Mouse (Mus musculus) liver, postnatal 0 days (tissue): ENCODE measurements around the gene Hdac10. TPM values are rescaled to one million over a fixed set of nuclear protein-coding genes. Genes with fewer than 3 reads are reported as not detected.

Experiments
- ATAC-seq: fragments of 200-750 bp; cut with Nextera tagmentation; 2 replicates; pipeline ENCODE4 v1.8.0; 2017; ENCODE audit warnings: mild to moderate bottlenecking, moderate library complexity
- DNase-seq: peaks from one replicate; pipeline ENCODE4 v3.0.0-alpha.2; 2016
- H3K27ac ChIP-seq: fragments of 300-500 bp; sonication (generic); 2 replicates; pipeline ENCODE4 v1.5.1; 2014; ENCODE audit warnings: antibody characterized with exemption, moderate library complexity, mild to moderate bottlenecking, low read depth
- H3K27me3 ChIP-seq: fragments of 300-500 bp; sonication (generic); 2 replicates; pipeline ENCODE4 v1.6.1; 2014; ENCODE audit warnings: low read length, control low read depth, mixed read lengths; ENCODE audit not compliant: insufficient read depth
- H3K36me3 ChIP-seq: fragments of 300-500 bp; sonication (generic); replicated peaks from 2 replicates; pipeline ENCODE4 v1.6.1; 2014; ENCODE audit warnings: mild to moderate bottlenecking, control low read depth, low read length, moderate library complexity, mixed read lengths; ENCODE audit not compliant: insufficient read depth
- H3K4me1 ChIP-seq: fragments of 300-500 bp; sonication (generic); 2 replicates; pipeline ENCODE4 v1.6.1; 2014; ENCODE audit warnings: antibody characterized with exemption, mild to moderate bottlenecking, control low read depth; ENCODE audit not compliant: insufficient read depth
- H3K4me2 ChIP-seq: fragments of 300-500 bp; sonication (generic); 2 replicates; pipeline ENCODE4 v1.6.1; 2014; ENCODE audit warnings: low read depth, mild to moderate bottlenecking, low read length, moderate library complexity, mixed read lengths
- H3K4me3 ChIP-seq: fragments of 300-500 bp; sonication (generic); 2 replicates; pipeline ENCODE4 v1.5.1; 2014; ENCODE audit warnings: low read depth, low read length
- H3K9ac ChIP-seq: fragments of 300-500 bp; sonication (generic); replicated peaks from 2 replicates; pipeline ENCODE4 v1.6.1; 2014; ENCODE audit warnings: mild to moderate bottlenecking, moderate library complexity
- H3K9me3 ChIP-seq: fragments of 300-500 bp; sonication (generic); 2 replicates; pipeline ENCODE4 v1.6.1; 2016; ENCODE audit warnings: mild to moderate bottlenecking, control low read depth, low read length, mixed read lengths
- CTCF ChIP-seq: sonication (generic); IDR thresholded peaks from 2 replicates; pipeline ENCODE4 v1.5.1; 2016; ENCODE audit warnings: antibody characterized with exemption, low read depth
- EP300 ChIP-seq: IDR thresholded peaks from 2 replicates; pipeline ENCODE4 v1.6.1; 2016; ENCODE audit warnings: antibody characterized with exemption, low read depth, mild to moderate bottlenecking
- WGBS: fragments of 180-500 bp; shearing (Covaris S2); extraction: QIAGEN DNeasy Blood & Tissue Kit; methylation state at CpG from one replicate; pipeline ENCODE4 v1.1.7; 2014; ENCODE audit not compliant: insufficient replicate concordance; 5-methylcytosine and 5-hydroxymethylcytosine counted together
- polyA plus RNA-seq: library from polyadenylated mRNA; unstranded; fragments of >200 nt; fragmentation: Nextera tagmentation; extraction: Ambion mirVana; gene quantifications from 2 replicates; pipeline ENCODE4 v1.2.1, GENCODE M21; 2015

Hdac10 gene
- polyA plus RNA-seq, 1 experiment from 2014 or later: 6.3 TPM

DNA sequence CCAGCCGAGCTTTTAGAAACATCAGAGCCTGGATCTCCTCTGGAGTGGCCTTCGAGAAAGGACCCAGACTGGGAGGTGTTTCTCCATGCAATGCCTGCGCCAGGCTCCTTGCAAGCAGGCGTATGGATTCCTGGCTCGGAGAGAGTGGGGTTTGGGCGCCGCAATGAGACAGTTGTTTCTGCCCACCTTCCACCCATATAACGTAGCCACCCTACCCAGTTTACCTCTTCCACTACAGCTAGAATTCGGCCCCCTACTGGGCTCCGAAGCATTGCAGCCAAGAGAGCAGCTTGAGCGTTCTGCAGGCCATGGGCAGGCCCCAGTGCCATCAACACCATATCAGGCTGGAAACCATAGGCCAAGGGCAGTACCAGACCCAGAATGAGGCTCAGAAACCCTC, 4.9 kb downstream of the Hdac10 start:
- DNase-seq: no peak
- H3K4me2 ChIP-seq: peak overlapping the region; percentile 95
- H3K36me3 ChIP-seq: peaks cover 2% of the 10 kb centered on the region; the same call in 1 of the 2 replicates
- H3K9me3 ChIP-seq: no peaks in the 10 kb centered on the region
- H3K4me3 ChIP-seq: peak overlapping the region; percentile 95
- H3K27ac ChIP-seq: peak overlapping the region; percentile 62
- 48% methylated on average over 11 of the region's 11 CpGs for WGBS
- no peaks in the 10 kb centered on the region for H3K27me3 ChIP-seq
- peaks cover 31% of the 10 kb centered on the region for H3K4me1 ChIP-seq
- peak overlapping the region; percentile 90 for H3K9ac ChIP-seq
- ATAC-seq: no peak
- TF ChIP-seq EP300: no peak
- peak; percentile 48 for TF ChIP-seq CTCF

DNA sequence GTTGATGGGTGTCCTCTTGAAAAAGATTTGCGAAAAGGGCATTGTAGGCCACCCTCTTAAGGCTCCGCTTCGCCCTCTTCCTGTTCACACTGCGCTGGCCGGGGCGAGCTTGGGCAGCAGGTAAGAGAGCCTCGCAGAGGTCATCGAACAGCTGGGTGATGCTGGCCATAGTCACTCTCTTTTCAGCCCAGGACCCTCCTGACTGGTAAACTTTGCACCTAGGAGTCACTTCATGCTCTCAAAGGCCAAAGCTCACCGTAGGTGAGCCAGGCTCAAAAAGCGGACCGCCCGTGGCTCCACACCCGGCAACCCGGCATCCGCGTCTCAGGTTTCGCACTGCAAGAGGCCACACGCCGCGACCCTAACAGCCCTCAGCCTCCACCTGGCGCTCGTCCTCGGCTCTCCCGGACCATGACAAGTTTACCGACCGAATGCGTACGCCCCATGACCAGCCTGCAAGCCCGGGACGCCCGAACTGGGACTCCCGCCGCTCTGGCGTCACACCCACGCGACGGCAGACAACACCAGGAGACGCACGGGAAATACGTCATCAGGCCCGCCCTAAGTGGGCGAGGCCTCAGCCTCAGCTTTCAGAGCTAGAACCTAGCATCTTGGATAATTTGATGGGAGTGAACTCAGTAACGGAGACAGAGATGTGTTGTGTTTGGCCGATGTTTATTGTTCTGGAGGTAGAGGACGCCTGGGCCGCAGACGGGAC, 5.7 kb downstream of the Hdac10 start, which contains the start of gene Tubgcp6:
Tubgcp6 (minus strand) TSS at position 464 of the 718 bp plus-strand sequence.
- H3K4me2 ChIP-seq: peak within 1 kb of the TSS; percentile 95
- peak within 1 kb of the TSS; percentile 77 for H3K27ac ChIP-seq
- H3K36me3 ChIP-seq: peaks cover 2% of the 10 kb centered on the region; the same call in 1 of the 2 replicates
- H3K9ac ChIP-seq: peak within 1 kb of the TSS; percentile 90
- peaks cover 28% of the 10 kb centered on the region for H3K4me1 ChIP-seq
- under 1% methylated on average over 47 of the region's 47 CpGs for WGBS
- H3K9me3 ChIP-seq: no peaks in the 10 kb centered on the region
- TF ChIP-seq EP300 (no peak), CTCF (no peak)
- peak; percentile 95 for ATAC-seq
- no peaks in the 10 kb centered on the region for H3K27me3 ChIP-seq
- peak within 1 kb of the TSS; percentile 95 for H3K4me3 ChIP-seq
- peak; percentile 97 for DNase-seq

DNA sequence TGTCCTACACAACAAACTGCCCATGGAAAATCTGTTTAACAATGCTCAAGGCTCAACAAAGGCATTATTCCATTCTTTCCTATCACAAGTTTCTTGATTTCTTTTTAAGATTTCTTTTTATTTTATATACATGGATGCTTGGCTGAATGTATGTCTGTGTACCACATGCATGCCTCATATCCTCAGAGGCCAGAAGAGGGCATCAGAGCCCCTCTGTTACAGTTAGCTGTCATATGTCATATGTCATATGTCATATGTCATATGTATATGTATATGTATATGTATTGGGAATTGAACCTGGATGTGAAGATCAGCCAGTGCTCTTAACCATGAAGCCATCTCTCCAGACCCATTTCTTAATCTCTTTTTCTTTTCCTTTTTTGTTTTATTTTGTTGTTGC, 10.5 kb downstream of the Hdac10 start:
- no peak for TF ChIP-seq EP300
- peak; percentile 58 for TF ChIP-seq CTCF
- peaks cover 20% of the 10 kb centered on the region for H3K36me3 ChIP-seq
- ATAC-seq: no peak

DNA sequence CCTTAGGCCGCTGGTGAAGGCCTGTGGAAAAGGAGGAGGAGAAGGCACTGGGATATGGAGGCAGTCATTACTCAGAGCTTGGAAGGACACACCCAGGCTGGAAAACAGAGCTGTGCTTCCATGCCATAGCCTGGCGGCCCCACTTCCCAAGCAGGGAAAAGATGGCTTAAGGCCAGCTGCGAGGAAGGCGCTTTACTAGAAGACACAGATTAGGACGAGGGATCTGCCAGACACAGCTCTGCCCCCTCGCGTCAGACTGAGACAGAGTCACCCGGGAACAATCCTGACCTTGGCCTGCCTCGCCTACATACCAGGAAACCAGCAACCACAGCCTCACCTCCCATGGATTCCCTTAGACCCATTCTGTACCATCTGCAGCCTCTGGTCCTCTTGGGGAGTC, 18.4 kb downstream of the Hdac10 start:
- H3K36me3 ChIP-seq: peaks cover 70% of the 10 kb centered on the region

More for the DNA sequence above, 10.5 kb downstream of the Hdac10 start:
- H3K4me3 ChIP-seq: no peak overlapping the region
- H3K4me2 ChIP-seq: no peak overlapping the region
- H3K4me1 ChIP-seq: peaks cover 17% of the 10 kb centered on the region
- no peaks in the 10 kb centered on the region for H3K27me3 ChIP-seq
- no peak for DNase-seq
- no peaks in the 10 kb centered on the region for H3K9me3 ChIP-seq
- H3K27ac ChIP-seq: no peak overlapping the region
- H3K9ac ChIP-seq: no peak overlapping the region

DNA sequence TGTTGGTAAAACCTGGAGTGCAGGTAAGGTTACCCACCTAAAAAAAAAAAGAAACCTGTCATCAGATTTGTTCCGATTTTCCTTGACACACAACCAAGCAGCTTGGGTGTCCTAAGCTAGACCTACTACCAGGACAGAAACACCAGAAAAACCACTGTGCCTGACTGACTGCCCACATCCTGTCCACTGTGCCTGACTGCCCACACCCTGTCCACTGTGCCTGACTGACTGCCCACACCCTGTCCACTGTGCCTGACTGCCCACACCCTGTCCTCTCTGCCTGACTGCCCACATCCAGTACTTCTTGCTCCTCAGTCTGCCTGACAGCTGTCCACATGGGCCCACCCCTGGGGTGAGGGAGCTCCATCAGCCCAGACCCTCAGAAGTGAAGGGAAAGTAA, 21.5 kb downstream of the Hdac10 start:
- Histone ChIP-seq H3K9me3 (no peaks in the 10 kb centered on the region), H3K4me2 (no peak overlapping the region), H3K36me3 (peaks cover 85% of the 10 kb centered on the region), H3K27me3 (no peaks in the 10 kb centered on the region), H3K4me3 (no peak overlapping the region), H3K4me1 (no peaks in the 10 kb centered on the region), H3K27ac (no peak overlapping the region), H3K9ac (no peak overlapping the region)
- no peak for TF ChIP-seq CTCF
- no peak for TF ChIP-seq EP300
- DNase-seq: no peak
- no peak for ATAC-seq
- WGBS: 91% methylated on average over 1 of the region's 1 CpGs

More for the DNA sequence above, 18.4 kb downstream of the Hdac10 start:
- TF ChIP-seq EP300 (no peak), CTCF (no peak)
- no peak overlapping the region for H3K9ac ChIP-seq
- H3K27me3 ChIP-seq: no peaks in the 10 kb centered on the region
- H3K27ac ChIP-seq: no peak overlapping the region
- no peaks in the 10 kb centered on the region for H3K9me3 ChIP-seq
- no peaks in the 10 kb centered on the region for H3K4me1 ChIP-seq
- WGBS: 86% methylated on average over 9 of the region's 9 CpGs
- no peak for DNase-seq
- H3K4me3 ChIP-seq: no peak overlapping the region
- H3K4me2 ChIP-seq: no peak overlapping the region
- no peak for ATAC-seq

DNA sequence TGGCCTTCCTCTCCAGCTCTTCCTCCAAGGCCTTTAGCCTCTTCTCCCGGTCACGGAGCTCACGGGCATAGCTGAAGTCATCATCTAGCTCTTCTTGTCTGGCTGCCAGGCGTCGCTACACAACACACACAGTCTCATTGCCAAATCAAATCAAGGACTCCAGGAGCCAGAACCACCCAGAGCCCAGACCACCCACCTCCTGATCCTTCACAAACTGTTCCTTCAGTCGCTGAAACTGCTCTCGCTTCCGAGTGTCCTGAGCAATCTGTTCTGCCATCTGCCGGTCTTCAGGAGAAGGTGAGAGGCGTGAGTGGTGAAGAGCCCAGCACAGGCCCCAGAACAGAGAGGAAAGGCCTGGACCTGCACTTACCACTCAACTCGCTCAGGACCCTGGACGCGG, 22.4 kb downstream of the Hdac10 start:
- Histone ChIP-seq H3K27me3 (no peaks in the 10 kb centered on the region), H3K27ac (no peak overlapping the region), H3K36me3 (peaks cover 86% of the 10 kb centered on the region), H3K9ac (no peak overlapping the region), H3K9me3 (no peaks in the 10 kb centered on the region), H3K4me2 (no peak overlapping the region), H3K4me1 (no peaks in the 10 kb centered on the region), H3K4me3 (no peak overlapping the region)
- DNase-seq: no peak
- no peak for TF ChIP-seq CTCF
- no peak for TF ChIP-seq EP300
- WGBS: 84% methylated on average over 13 of the region's 13 CpGs
- no peak for ATAC-seq
